Mouse (Mus musculus) stomach, postnatal 0 days (tissue): Measurements from ENCODE around the gene Nim1k.

Source experiments
- CTCF ChIP-seq: IDR thresholded peaks from 2 replicates; pipeline ENCODE4 v1.5.1; 2016; ENCODE audit warnings: antibody characterized with exemption, low read depth, mild to moderate bottlenecking, moderate library complexity
- EP300 ChIP-seq: optimal IDR thresholded peaks from 2 replicates; pipeline ENCODE3; 2016; ENCODE audit warnings: antibody characterized with exemption

DNA sequence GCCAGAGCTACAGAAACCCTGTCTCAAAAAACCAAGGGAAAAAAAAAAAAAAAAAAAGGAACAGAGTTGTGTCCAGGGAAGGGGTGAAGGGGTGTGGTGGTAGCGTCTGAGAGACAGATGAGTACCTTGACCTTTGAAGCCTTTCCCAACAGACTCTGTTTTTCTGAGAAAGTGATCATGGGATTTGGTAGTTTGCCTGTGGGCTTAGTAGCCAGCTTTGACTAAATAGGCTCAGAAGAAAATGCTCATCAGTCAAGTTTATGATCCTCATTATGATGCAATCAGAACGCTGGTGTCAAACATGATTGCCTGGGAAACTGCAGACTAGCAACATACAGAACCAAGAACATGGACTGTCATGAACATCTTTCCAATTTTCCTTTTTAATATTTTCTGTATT, 76.0 kb downstream of the Nim1k start:
- TF ChIP-seq CTCF (no peak), EP300 (no peak)
